Mouse (Mus musculus) layer of hippocampus, postnatal 25 days (tissue): ENCODE data around the gene Serpinb3a. TPM values are rescaled to one million over a fixed set of nuclear protein-coding genes. Genes with fewer than 3 reads are reported as not detected.
"Not testable (repeated sequence)": the region's sequence is repeated elsewhere in the genome, so short reads cannot be mapped to it uniquely, and the experiment has no call there.

Experiments used
- DNase-seq, 2 experiments: peaks; one replicate each; pipeline ENCODE4 v3.0.0; 2022; ENCODE audit warnings: mixed read lengths in 2 of 2, low spot score in 1 of 2; ENCODE audit errors: extremely low spot score in 1 of 2
- total RNA-seq, 2 experiments: library from RNA; stranded (reverse); gene quantifications; 2 replicates each; pipeline ENCODE4 v1.2.3; 2021

Gene Serpinb3a
- total RNA-seq = not detected

DNA sequence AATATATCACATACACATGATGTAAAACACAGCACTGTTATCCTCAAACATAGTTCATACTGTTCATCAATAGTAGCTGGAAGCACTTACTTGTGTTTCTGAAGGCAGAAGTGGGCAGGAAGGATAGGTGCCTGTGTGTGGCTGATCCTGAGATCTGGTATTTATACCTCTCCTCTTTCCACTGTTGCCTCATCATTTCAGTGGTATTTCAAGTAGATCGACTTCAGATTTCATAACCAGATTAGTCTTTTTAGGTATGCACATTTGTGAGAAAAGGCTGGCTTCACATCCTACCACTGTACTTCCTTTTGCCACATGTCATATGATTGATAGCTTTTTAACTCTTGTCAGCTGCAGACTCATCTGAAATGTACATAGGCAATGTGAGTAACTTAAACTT, at the start of gene Serpinb3a:
Gene Serpinb3a (minus strand): TSS at position 101 of the 400 bp plus-strand sequence.
- DNase-seq = no peak

DNA sequence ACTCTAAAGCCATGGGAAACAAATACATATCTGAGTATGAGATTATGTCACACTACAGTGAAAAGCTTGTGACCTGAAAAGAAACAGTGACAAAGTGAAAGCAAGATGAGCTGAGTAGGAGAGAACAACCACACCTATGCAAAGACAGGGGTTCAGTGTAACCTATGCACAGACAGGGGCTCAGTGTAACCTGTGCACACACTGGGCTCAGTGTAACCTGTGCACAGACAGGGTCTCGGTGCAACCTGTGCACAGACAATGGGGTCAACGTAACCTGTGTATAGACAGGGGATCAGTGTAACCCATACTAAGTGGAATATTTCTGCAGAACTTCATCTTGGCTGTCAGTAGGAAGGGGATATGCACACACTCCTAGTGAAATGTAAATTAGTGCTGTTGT, 46.3 kb upstream of the Serpinb3a start:
- no peak for DNase-seq

DNA sequence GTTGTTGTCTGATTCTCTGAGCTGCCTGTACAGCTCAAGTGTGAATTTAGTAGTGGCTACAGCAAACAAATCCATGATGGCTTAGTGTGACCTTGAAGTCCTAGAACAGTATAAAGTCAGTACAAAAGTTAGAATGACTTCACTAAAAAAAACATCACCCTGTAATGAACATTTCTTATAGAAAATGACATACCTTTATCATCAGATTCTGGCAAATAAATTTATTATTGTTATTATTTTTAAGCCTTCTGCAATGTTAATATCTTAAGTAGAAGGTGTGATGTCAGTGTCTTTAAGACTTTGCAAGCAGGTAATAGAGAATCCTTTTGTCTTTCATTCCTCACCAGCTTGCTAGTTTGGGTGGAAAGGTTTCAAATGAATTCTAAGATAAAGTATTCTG, 31.3 kb upstream of the Serpinb3a start, which contains the start of gene Serpinb3d:
Gene Serpinb3d (minus strand): TSS at position 101 of the 400 bp plus-strand sequence.
- DNase-seq = no peak

DNA sequence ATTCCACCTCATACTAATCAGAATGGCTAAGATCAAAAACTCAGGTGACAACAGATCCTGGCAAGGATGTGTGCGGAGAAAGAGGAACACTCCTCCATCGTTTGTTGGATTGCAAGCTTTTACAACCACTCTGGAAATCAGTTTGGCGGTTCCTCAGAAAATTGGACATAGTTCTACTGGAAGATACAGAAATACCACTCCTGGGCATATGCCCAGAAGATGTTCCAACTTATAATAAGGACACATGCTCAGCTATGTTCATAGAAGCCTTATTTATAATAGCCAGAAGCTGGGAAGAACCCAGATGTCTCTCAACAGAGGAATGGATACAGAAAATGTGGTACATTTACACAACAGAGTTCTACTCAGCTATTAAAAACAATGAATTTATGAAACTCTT, 17.9 kb downstream of the Serpinb3a start:
- not testable (repeated sequence) for DNase-seq

DNA sequence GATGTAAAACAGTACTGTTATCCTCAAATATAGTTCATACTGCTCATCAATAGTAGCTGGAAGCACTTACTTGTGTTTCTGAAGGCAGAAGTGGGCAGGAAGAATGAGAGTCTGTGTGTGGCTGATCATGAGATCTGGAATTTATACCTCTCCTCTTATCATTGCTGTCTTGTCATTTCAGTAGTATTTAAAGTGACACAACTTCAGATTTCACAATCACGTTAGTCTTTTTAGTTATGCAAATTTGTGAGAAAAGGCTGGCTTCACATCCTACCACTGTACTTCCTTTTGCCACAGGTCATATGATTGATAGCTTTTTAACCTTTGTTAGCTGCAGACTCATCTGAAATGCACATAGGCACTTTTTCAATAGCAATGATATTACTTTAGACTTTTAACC, 26.2 kb downstream of the Serpinb3a start:
- no peak for DNase-seq

DNA sequence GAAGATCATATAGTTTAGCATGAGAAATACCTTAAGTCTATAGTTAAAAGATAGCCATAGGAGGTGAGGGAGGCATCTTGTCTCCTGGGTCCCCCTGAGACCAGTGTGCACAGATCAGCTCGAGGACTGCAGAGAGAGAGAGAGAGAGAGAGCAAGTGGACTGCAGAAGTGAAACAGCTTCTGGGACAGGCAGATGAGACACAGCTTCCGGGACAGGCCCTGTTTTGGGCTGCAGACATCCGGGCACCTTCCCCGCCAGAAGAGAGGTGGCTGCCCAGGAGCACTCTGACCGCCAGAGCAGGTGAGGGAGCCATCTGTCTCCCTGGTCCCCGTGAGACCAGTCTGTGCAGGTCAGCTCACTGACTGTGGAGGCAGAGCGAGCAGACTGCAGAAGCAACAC, 36.9 kb downstream of the Serpinb3a start:
- no peak for DNase-seq

DNA sequence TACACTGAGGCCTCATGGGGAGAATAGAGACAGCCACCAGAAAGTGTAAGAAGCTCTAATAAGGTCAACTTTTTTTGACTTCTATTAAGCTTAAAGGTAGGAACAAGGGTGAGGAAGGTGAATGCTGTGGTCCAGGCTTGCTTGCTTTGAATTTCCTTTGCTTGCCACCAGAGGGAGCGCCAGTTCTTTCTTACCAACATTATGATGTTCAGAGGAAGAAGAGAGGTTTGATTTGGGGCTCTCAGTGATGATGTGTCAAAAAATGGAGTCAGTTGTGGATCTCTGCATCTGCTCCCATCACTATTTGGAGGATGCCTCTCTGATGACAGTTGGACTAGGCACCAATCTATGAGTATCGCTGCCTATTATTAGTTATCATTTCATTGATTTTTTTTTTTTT, 37.6 kb downstream of the Serpinb3a start:
- peak; percentile 17 to 56 for DNase-seq

DNA sequence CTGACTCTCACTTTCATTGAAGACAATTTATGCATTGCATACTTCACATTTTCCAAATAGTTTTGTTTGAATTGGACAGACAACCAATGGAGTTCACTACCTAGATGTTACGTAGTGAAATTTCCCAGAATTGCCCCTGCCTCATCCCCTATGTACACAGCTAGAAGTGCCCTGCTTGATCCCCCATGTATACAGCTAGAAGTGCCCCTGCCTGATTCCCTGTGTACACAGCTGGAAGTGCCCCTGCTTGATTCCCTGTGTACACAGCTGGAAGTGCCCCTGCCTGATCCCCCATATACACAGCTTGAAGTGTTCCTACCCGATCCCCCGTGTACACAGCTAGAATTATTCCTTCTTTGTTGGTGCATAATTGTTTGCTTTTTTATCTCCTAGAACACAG, 45.8 kb downstream of the Serpinb3a start:
- no peak for DNase-seq

DNA sequence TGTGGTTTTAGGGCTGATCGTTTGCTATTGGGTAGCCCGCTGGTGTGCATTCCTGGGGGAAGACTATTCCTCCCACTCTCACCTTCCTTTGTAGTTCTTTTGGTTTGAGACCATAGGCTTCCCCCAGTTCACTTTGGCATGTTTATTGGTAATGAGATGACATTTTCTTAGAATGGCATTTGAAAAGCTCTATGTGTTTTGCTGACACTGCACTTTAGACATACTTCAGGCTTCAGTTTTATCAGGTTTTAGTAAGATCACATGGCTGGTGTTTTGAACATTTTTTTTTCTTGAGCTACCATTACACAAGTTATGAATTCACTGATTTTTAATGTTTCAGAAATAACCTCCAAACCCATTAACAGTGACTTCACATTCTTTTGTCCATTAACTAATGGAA, 50.3 kb downstream of the Serpinb3a start:
- DNase-seq = no peak

DNA sequence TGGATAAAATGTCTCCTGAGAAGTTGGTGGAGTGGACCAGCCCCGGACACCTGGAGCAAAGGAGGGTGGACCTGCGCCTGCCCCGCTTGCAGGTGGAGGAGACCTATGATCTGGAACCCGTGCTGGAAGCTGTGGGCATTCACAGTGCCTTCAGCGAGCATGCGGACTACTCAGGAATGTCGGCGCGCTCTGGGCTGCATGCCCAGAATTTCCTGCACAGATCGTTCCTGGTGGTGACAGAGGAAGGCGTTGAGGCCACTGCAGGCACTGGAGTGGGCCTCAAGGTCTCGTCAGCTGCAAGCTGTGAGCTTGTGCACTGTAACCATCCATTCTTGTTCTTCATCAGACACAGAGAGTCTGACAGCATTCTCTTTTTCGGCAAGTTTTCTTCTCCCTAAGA, 51.7 kb downstream of the Serpinb3a start:
- no peak for DNase-seq

Other genes with a start within 250 kb of the Serpinb3a start
- gene Serpinb5, start 191.1 kb downstream of the Serpinb3a start, total RNA-seq = not detected
- gene Serpinb12, start 117.9 kb downstream of the Serpinb3a start, total RNA-seq = under 1 TPM in 1 of 2 experiments, not detected in 1; 0.21 TPM
- gene Serpinb13, start 71.3 kb downstream of the Serpinb3a start, total RNA-seq = not detected
- not detected for gene Serpinb3d, start 31.2 kb upstream of the Serpinb3a start, total RNA-seq
- gene Serpinb3b, start 226.1 kb upstream of the Serpinb3a start, total RNA-seq = not detected
- gene Serpinb3c, start 226.1 kb upstream of the Serpinb3a start, total RNA-seq = not detected